Mouse (Mus musculus) bone marrow, adult 2 months (tissue): Measurements from ENCODE around the gene Tmem179b.

Experiments used
- CTCF ChIP-seq: fragments of 200-500 bp; IDR thresholded peaks from 2 replicates; pipeline ENCODE4 v1.5.1; 2011; ENCODE audit warnings: low read length, control low read depth; ENCODE audit not compliant: control insufficient read depth, insufficient read depth
- POLR2A ChIP-seq: fragments of 200-500 bp; IDR thresholded peaks from 2 replicates; pipeline ENCODE4 v1.6.1; 2011; ENCODE audit warnings: low read depth, mild to moderate bottlenecking, control low read depth, low read length, borderline replicate concordance; ENCODE audit not compliant: control insufficient read depth

GRCm38 (mm10) chr19:8747368-8747767 lies 26.9 kb downstream of the Tmem179b start:
- TF ChIP-seq CTCF, result no peak
- TF ChIP-seq POLR2A, result no peak
